Mouse (Mus musculus) MEL (cell line): Measurements from ENCODE around the gene Srsf2.
A peak's percentile ranks its signal among the peaks of the same experiment; 100 is the strongest.

ENCODE experiments used
- BHLHE40 ChIP-seq: IDR thresholded peaks from 2 replicates; pipeline ENCODE4 v1.6.1; 2012; ENCODE audit warnings: low read depth, mild to moderate bottlenecking, inconsistent platforms, low read length, improper control_type of control experiment, borderline replicate concordance
- CHD1 ChIP-seq: IDR thresholded peaks from 2 replicates; pipeline ENCODE4 v1.6.1; 2012; ENCODE audit warnings: low read depth, mild to moderate bottlenecking, inconsistent platforms, low read length, improper control_type of control experiment
- CTCF ChIP-seq, 3 experiments: IDR thresholded peaks in 2 of 3; conservative IDR thresholded peaks in 1 of 3; 2 replicates each; pipeline ENCODE4 v1.5.1; 2011 to 2012; ENCODE audit warnings: low read length in 3 of 3, low read depth in 2 of 3, mild to moderate bottlenecking in 2 of 3, improper control_type of control experiment in 1 of 3, inconsistent platforms in 1 of 3, mixed read lengths in 1 of 3, moderate library complexity in 1 of 3; ENCODE audit not compliant: control insufficient read depth in 1 of 3, insufficient read depth in 1 of 3, poor library complexity in 1 of 3, severe bottlenecking in 1 of 3
- ELF1 ChIP-seq: IDR thresholded peaks from 2 replicates; pipeline ENCODE4 v1.6.1; 2014; ENCODE audit warnings: low read depth, mild to moderate bottlenecking, inconsistent platforms, low read length, improper control_type of control experiment, moderate library complexity
- EP300 ChIP-seq, 2 experiments: IDR thresholded peaks; 2 replicates each; pipeline ENCODE4 v1.6.1; 2011; ENCODE audit warnings: improper control_type of control experiment in 2 of 2, low read length in 2 of 2, low read depth in 1 of 2, mild to moderate bottlenecking in 1 of 2
- ETS1 ChIP-seq: IDR thresholded peaks from 2 replicates; pipeline ENCODE4 v1.6.1; 2012; ENCODE audit warnings: low read depth, mild to moderate bottlenecking, inconsistent platforms, low read length, improper control_type of control experiment, moderate library complexity
- GATA1 ChIP-seq: IDR thresholded peaks from 2 replicates; pipeline ENCODE4 v1.6.1; 2011; ENCODE audit warnings: low read depth, low read length, improper control_type of control experiment
- MAX ChIP-seq: IDR thresholded peaks from 2 replicates; pipeline ENCODE4 v1.6.1; 2011; ENCODE audit warnings: low read length, improper control_type of control experiment
- POLR2A ChIP-seq, 2 experiments: IDR thresholded peaks; 2 replicates each; pipeline ENCODE4 v1.6.1; 2011 to 2012; ENCODE audit warnings: low read length in 2 of 2, mild to moderate bottlenecking in 2 of 2, control low read depth in 1 of 2, improper control_type of control experiment in 1 of 2, low read depth in 1 of 2, moderate library complexity in 1 of 2; ENCODE audit not compliant: control insufficient read depth in 1 of 2, insufficient read depth in 1 of 2, poor library complexity in 1 of 2
- POLR2AphosphoS2 ChIP-seq: IDR thresholded peaks from 2 replicates; pipeline ENCODE4 v1.6.1; 2011; ENCODE audit warnings: low read length, improper control_type of control experiment
- SMC3 ChIP-seq: IDR thresholded peaks from 2 replicates; pipeline ENCODE4 v1.6.1; 2011; ENCODE audit warnings: low read depth, low read length, improper control_type of control experiment
- UBTF ChIP-seq: IDR thresholded peaks from 2 replicates; pipeline ENCODE4 v1.6.1; 2012; ENCODE audit warnings: low read depth, mild to moderate bottlenecking, inconsistent platforms, low read length, improper control_type of control experiment, moderate library complexity, borderline replicate concordance; ENCODE audit not compliant: insufficient read depth

DNA sequence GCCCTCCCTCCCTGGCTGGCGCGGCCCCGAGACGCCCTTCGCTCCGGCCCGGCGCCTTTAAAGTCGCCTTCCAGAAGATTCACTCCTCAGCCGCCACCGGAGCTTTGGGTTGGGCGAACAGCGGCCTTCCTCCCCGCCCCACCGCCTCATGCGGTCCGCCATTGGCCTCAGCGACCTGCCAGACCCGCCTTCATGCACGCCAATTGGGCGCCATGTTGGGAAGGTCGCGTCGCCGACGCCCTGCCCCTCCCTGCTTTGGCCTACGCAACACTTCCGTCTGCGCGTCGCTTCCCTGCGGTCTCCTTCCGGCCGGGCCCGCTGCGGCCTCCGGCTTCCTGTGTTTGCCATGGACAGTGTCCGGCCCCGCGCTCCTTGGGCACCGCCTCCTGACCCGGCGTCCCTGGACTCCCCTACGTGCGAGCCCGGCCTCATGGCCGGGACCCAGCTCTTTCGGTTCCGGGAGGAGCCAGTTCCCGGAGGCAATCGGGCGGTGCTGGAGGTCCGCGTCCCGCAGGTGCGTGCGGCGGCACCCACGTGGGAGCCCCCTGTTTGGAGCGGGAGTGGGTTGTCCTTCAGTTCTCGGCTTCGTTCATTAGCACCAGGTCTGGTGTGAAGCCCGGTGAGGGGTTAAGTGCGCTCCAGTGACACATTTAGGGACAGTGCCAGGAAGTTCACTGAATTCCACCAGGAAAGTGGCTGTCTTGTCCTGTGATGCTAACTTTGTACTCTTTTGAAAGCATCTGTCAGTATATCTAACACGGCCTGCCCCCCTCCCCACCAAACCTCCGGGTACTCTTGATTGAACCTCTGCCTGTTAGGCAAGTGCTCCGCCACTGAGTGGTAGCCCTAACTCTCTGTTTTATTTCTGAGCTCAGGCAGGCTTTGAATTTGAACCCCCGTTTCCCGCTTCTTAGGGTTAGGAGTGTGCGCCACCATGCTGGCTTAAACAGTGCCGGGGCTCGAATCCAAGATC is 9.3 kb downstream of the Srsf2 start, which contains the start of the genes Mettl23 and Jmjd6:
- 0 out of 6 replicates have a peak, but pooled peaks of 1 of the 3 experiments have one; percentile 1 for TF ChIP-seq CTCF (IDR thresholded peaks at IDR 0.05 in 2 of 3, conservative IDR thresholded peaks at IDR 0.05 in 1 of 3; ENCODE audit: control insufficient read depth in 1 of 3, insufficient read depth in 1 of 3, low read depth in 2 of 3, low read length in 3 of 3, poor library complexity in 1 of 3, severe bottlenecking in 1 of 3)
- TF ChIP-seq ELF1: peak; percentile 90
- no peak for TF ChIP-seq GATA1
- TF ChIP-seq ETS1: peak; percentile 21; the same call in 1 of the 2 replicates
- TF ChIP-seq UBTF: no peak
- TF ChIP-seq BHLHE40: no peak
- no peak for TF ChIP-seq CHD1
- TF ChIP-seq POLR2A (IDR thresholded peaks at IDR 0.05; ENCODE audit: control insufficient read depth in 1 of 2, insufficient read depth in 1 of 2, low read depth in 1 of 2, low read length in 2 of 2, poor library complexity in 1 of 2): peak; percentile 59 to 86
- TF ChIP-seq POLR2AphosphoS2: peak; percentile 79
- no peak for TF ChIP-seq SMC3
- peak; percentile 89 for TF ChIP-seq MAX
- no peak for TF ChIP-seq EP300 (IDR thresholded peaks at IDR 0.05; ENCODE audit: low read depth in 1 of 2, low read length in 2 of 2)
